Mouse (Mus musculus): ENCODE data around the gene Nectin2.

GRCm38 (mm10) chr7:19695213-19695594 lies 55.1 kb downstream of the Nectin2 start:
- no peak for TF ChIP-seq CTCF (IDR thresholded peaks at IDR 0.05; ENCODE audit: low read depth, low read length)
- TF ChIP-seq POLR2A (IDR thresholded peaks at IDR 0.05; ENCODE audit: borderline replicate concordance, low read depth, low read length) = no peak
